Mouse (Mus musculus): ENCODE measurements at regions not wholly inside any gene's neighbourhood (a gene's known extent, or its start where the extent isn't known, plus 50 kb on each side); places are given as distances from the start of the nearest gene placed in this dataset.

DNA sequence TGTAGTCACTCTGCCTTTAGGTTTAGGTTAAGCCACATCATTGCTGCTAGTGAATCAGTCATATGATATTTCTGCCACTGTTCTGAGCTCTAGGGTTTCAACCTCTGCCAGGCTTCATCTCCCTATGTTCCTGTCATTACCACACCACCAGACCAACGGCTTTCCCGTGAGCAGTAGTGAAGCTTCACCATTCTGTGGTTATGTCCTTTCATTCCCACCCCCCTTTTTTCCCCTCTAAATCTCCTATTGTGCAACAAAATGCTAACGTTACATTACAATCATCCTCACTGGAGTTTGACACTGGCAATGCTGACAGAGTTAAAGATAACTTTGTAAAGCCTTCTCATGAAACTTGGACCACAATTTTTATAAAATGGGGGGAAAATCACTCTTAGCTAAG is 358.1 kb upstream of the Tle4 start:
- no peak overlapping the region for H3K4me2 ChIP-seq (ENCODE audit: low read depth)
- 23% methylated on average over 3 of the region's 3 CpGs for WGBS

DNA sequence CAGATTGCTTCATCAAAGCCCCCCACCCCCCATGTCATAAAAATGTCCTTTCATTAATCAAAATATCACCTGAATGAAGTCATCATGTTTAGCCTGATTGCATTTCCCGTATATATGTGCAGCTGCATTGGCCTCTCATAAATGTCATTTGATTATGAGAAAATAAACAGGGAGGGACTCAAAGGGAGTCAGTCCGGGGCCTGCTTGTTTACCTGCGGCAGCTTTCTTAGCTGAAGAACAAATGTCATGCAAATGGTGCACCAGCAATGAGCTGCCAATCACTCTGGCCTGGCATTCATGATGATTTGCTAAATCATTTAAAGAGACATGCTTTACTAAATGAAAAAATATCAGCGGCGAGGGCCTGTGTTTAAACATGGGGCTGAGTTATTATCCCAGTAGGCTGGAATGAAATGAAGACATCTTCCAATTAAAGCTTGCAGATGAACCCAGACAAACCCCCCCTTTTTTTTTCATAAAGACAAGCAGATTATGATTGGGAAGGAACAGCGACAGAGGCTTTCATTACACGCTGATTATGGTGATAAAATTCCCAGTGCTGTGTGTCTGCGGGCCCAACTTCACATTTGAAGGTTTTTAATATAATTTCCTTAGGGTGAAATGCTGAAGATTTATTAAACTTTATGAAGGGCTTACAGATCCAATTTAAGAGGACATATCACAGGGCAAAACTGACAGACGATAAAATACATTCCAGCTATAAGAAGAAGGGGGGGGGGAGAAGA is 342.5 kb upstream of the Tle4 start:
- no peak for TF ChIP-seq CTCF (IDR thresholded peaks at IDR 0.05; ENCODE audit: low read depth)
- Histone ChIP-seq H3K4me3 (ENCODE audit: low read depth, low read length) (no peak overlapping the region), H3K9me3 (ENCODE audit: low read length) (no peaks in the 10 kb centered on the region), H3K27me3 (ENCODE audit: insufficient read depth, low read length) (no peaks in the 10 kb centered on the region), H3K36me3 (ENCODE audit: insufficient read depth) (no peaks in the 10 kb centered on the region), H3K9ac (no peak overlapping the region), H3K27ac (ENCODE audit: low read depth, low read length) (no peak overlapping the region), H3K4me1 (ENCODE audit: insufficient read depth) (no peaks in the 10 kb centered on the region), H3K4me2 (ENCODE audit: low read depth) (no peak overlapping the region)
- DNase-seq, result no peak
- WGBS, result 44% methylated on average over 9 of the region's 9 CpGs
- no peak for ATAC-seq

More for the DNA sequence above, 358.1 kb upstream of the Tle4 start:
- no peak overlapping the region for H3K4me3 ChIP-seq (ENCODE audit: low read depth, low read length)
- no peak for TF ChIP-seq CTCF (IDR thresholded peaks at IDR 0.05; ENCODE audit: low read depth)
- H3K4me1 ChIP-seq (ENCODE audit: insufficient read depth), result no peaks in the 10 kb centered on the region
- DNase-seq, result no peak
- no peak overlapping the region for H3K27ac ChIP-seq (ENCODE audit: low read depth, low read length)
- no peaks in the 10 kb centered on the region for H3K36me3 ChIP-seq (ENCODE audit: insufficient read depth)
- H3K9me3 ChIP-seq (ENCODE audit: low read length), result no peaks in the 10 kb centered on the region
- H3K27me3 ChIP-seq (ENCODE audit: insufficient read depth, low read length), result no peaks in the 10 kb centered on the region
- H3K9ac ChIP-seq, result no peak overlapping the region
- no peak for ATAC-seq

DNA sequence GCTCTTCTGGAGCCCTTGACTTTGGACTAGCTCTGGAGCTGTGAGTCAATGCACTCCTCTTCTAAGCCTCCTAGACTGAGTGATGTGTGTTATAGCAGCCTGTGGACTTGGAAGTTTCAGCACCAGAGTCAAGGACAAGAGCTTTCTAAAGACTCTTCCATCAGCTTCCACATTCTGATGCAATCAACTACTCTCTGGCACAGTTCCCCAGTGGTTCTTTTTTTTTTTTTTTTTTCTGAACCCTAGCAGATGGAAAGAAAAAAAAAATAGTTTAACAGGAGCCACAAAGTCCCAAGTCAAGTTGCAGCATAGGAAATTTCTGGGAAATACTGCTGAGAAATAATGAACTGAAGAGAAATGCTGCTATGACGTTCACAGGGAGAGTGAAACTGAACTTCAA is 324.4 kb upstream of the Tle4 start:
- ATAC-seq (no peak), DNase-seq (no peak)
- WGBS, result 55% methylated on average over 1 of the region's 1 CpGs
- no peak for TF ChIP-seq CTCF (IDR thresholded peaks at IDR 0.05; ENCODE audit: low read depth)
- no peaks in the 10 kb centered on the region for H3K27me3 ChIP-seq (ENCODE audit: insufficient read depth, low read length)
- no peaks in the 10 kb centered on the region for H3K4me1 ChIP-seq (ENCODE audit: insufficient read depth)
- H3K9me3 ChIP-seq (ENCODE audit: low read length), result no peaks in the 10 kb centered on the region
- no peaks in the 10 kb centered on the region for H3K36me3 ChIP-seq (ENCODE audit: insufficient read depth)
- H3K4me2 ChIP-seq (ENCODE audit: low read depth), result no peak overlapping the region
- no peak overlapping the region for H3K4me3 ChIP-seq (ENCODE audit: low read depth, low read length)
- no peak overlapping the region for H3K27ac ChIP-seq (ENCODE audit: low read depth, low read length)
- no peak overlapping the region for H3K9ac ChIP-seq

DNA sequence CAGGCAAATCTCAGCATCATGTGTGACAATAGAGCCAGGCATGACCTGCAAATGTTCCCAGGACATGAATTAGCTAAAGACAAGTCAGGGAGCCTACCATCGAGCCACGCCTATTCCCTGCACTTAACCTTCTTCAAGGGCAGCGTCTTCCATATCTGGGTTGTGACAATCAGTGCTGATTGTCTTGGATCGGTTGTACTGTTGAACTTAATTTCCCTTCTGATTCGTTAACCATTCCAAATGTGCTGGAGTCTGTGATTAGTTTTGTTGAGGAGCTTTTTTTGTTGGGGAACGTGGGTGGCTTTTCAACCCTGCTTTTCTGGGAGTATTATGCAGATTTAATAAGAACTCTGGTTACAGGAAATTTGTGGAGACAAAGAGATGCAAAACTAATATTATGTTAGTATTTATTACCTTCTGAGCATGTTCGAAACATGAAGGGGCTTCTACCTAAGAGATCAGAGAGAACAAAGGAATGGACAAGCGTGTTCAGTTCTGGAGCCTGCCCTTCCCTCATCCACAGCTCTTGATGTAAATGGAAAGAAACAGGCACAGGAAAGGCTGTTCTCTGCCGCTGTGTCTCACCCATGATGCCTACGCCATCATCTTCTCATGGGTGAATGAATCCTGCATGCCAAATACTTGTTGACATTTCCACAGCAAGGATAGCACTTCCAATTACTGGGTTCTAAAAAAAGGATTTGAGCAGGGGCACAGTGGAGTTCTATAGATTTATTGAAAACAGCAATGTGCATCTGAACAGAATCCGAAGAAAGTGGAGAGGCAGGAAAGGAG is 313.4 kb upstream of the Tle4 start:
- DNase-seq, result no peak
- Histone ChIP-seq H3K27me3 (ENCODE audit: insufficient read depth, low read length) (no peaks in the 10 kb centered on the region), H3K27ac (ENCODE audit: low read depth, low read length) (no peak overlapping the region), H3K9me3 (ENCODE audit: low read length) (no peaks in the 10 kb centered on the region), H3K9ac (no peak overlapping the region), H3K36me3 (ENCODE audit: insufficient read depth) (no peaks in the 10 kb centered on the region), H3K4me1 (ENCODE audit: insufficient read depth) (no peaks in the 10 kb centered on the region), H3K4me2 (ENCODE audit: low read depth) (no peak overlapping the region), H3K4me3 (ENCODE audit: low read depth, low read length) (no peak overlapping the region)
- no peak for TF ChIP-seq CTCF (IDR thresholded peaks at IDR 0.05; ENCODE audit: low read depth)
- no peak for ATAC-seq
- WGBS, result 62% methylated on average over 11 of the region's 11 CpGs

DNA sequence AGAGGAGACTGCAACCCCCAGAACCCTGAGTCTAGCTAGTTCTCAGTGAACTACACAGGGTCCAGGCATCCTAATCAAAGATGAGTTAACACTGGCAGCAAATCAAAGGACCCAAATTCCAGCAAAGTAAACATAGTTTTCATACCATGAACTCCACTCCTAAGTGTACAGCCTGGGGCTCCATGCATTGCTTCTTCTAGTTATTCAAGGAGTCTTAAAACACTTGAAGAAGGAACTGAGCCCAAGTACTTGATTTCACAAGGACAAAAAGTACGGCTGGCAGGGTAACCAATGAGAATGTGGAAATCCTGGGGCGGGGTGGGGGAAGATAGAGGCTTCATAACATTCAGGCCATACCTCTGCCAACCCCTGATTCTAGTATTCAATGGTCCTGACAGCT is 297.0 kb upstream of the Tle4 start:
- Histone ChIP-seq H3K36me3 (ENCODE audit: insufficient read depth) (no peaks in the 10 kb centered on the region), H3K4me1 (ENCODE audit: insufficient read depth) (0 out of 2 replicates have a peak, but pooled peaks cover 6% of the 10 kb centered on the region), H3K9ac (no peak overlapping the region), H3K4me2 (ENCODE audit: low read depth) (no peak overlapping the region), H3K27me3 (ENCODE audit: insufficient read depth, low read length) (0 out of 2 replicates have a peak, but pooled peaks cover 4% of the 10 kb centered on the region), H3K9me3 (ENCODE audit: low read length) (no peaks in the 10 kb centered on the region), H3K4me3 (ENCODE audit: low read depth, low read length) (no peak overlapping the region), H3K27ac (ENCODE audit: low read depth, low read length) (no peak overlapping the region)
- DNase-seq (no peak), ATAC-seq (no peak)
- 87% methylated on average over 2 of the region's 2 CpGs for WGBS
- no peak for TF ChIP-seq CTCF (IDR thresholded peaks at IDR 0.05; ENCODE audit: low read depth)

DNA sequence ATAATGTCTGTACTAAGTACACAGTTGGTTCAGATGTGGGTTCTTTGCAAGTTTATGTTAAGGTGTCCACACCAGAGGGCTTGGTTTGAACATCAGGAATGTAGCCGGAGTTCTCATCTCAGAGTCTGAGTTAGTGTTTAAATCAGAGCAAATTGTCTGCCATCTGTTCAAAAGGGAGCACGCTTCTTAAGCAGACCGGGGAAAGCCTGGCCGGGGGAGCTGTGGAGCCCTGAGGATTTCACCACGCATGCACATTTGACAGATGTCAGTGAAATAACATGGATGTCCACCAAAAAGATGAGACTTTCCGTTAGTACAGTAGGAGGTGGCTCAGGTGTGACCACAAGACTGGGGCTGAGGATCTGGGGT is 294.5 kb upstream of the Tle4 start:
- DNase-seq, result no peak

More for the DNA sequence above, 294.5 kb upstream of the Tle4 start:
- 28% methylated on average over 6 of the region's 6 CpGs for WGBS
- Histone ChIP-seq H3K36me3 (ENCODE audit: insufficient read depth) (no peaks in the 10 kb centered on the region), H3K4me2 (ENCODE audit: low read depth) (no peak overlapping the region), H3K4me1 (ENCODE audit: insufficient read depth) (0 out of 2 replicates have a peak, but pooled peaks cover 6% of the 10 kb centered on the region), H3K27me3 (ENCODE audit: insufficient read depth, low read length) (peaks cover 15% of the 10 kb centered on the region; the same call in 1 of the 2 replicates), H3K9me3 (ENCODE audit: low read length) (no peaks in the 10 kb centered on the region), H3K4me3 (ENCODE audit: low read depth, low read length) (no peak overlapping the region), H3K27ac (ENCODE audit: low read depth, low read length) (no peak overlapping the region), H3K9ac (no peak overlapping the region)
- no peak for ATAC-seq
- TF ChIP-seq CTCF (IDR thresholded peaks at IDR 0.05; ENCODE audit: low read depth), result no peak
